Mouse (Mus musculus) spleen, adult 2 months (tissue): ENCODE data around the gene Kcnc3. TPM values are rescaled to one million over a fixed set of nuclear protein-coding genes. Genes with fewer than 3 reads are reported as not detected.

ENCODE experiments used
- DNase-seq, 2 experiments: peaks; one replicate each; pipeline versions ENCODE4 v3.0.0 to v3.0.0-alpha.2; 2012 to 2021; ENCODE audit warnings: low spot score in 2 of 2, low read depth in 1 of 2
- H3K27ac ChIP-seq: fragments of 200-500 bp; 2 replicates; pipeline ENCODE4 v1.5.1; 2012; ENCODE audit warnings: low read length, inconsistent platforms; ENCODE audit not compliant: insufficient read depth
- H3K27me3 ChIP-seq: fragments of 200-500 bp; 2 replicates; pipeline ENCODE4 v1.6.1; 2012; ENCODE audit warnings: mild to moderate bottlenecking, moderate library complexity, low read length, inconsistent platforms; ENCODE audit not compliant: control insufficient read depth, insufficient read depth
- H3K36me3 ChIP-seq: fragments of 200-500 bp; 2 replicates; pipeline ENCODE4 v1.6.1; 2012; ENCODE audit warnings: mild to moderate bottlenecking, low read length, inconsistent platforms; ENCODE audit not compliant: control insufficient read depth, insufficient read depth
- H3K4me1 ChIP-seq: fragments of 200-500 bp; 2 replicates; pipeline ENCODE4 v1.6.1; 2011; ENCODE audit warnings: inconsistent platforms; ENCODE audit not compliant: control insufficient read depth, insufficient read depth, insufficient read length
- H3K4me3 ChIP-seq: fragments of 200-500 bp; 2 replicates; pipeline ENCODE4 v1.5.1; 2011; ENCODE audit warnings: mild to moderate bottlenecking, inconsistent platforms; ENCODE audit not compliant: insufficient read depth, insufficient read length; ENCODE audit errors: extremely low read depth
- CTCF ChIP-seq: fragments of 200-500 bp; IDR thresholded peaks from 2 replicates; pipeline ENCODE4 v1.5.1; 2011; ENCODE audit warnings: mild to moderate bottlenecking, inconsistent platforms; ENCODE audit not compliant: insufficient read depth, insufficient read length, insufficient replicate concordance; ENCODE audit errors: extremely low read depth
- POLR2A ChIP-seq: fragments of 200-500 bp; IDR thresholded peaks from 2 replicates; pipeline ENCODE4 v1.6.1; 2011; ENCODE audit warnings: low read depth, low read length, inconsistent platforms
- WGBS: fragments of 180-500 bp; shearing (Covaris S2); methylation state at CpG from one replicate; pipeline ENCODE4 v1.1.7; 2018; 5-methylcytosine and 5-hydroxymethylcytosine counted together
- polyA plus RNA-seq: library from polyadenylated mRNA; depleted of rRNA; stranded (reverse); fragments of >200 nt; gene quantifications from 2 replicates; pipeline ENCODE4 v1.2.3, GENCODE M21; 2012

Kcnc3 gene
- polyA plus RNA-seq, 1 experiment, result 3.5 TPM

DNA sequence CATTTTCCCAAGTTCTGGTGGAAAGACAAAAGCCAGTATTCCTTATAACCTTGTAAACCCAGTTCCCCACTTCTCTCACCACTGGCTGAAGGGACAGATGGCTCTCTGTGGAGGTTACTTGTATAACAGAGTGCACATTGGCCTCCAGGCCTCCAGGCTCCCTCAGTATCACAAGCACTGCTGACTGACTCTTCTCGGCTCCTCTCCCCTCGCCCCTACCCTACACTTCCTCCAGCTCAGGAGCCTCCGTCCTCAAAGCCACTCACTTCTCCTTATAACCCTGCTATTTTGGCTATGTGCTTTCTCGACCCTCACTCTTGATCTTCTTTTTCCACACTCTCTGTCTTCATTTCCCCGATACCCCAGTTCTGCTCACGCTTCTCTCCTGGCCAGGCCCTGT lies 25.1 kb upstream of the Kcnc3 start:
- DNase-seq, result no peak
- H3K27ac ChIP-seq, result no peak overlapping the region
- H3K4me3 ChIP-seq, result no peak overlapping the region
- H3K27me3 ChIP-seq, result no peaks in the 10 kb centered on the region
- TF ChIP-seq CTCF, result no peak
- no peak for TF ChIP-seq POLR2A
- H3K4me1 ChIP-seq, result peaks cover 4% of the 10 kb centered on the region; the same call in 1 of the 2 replicates
- H3K36me3 ChIP-seq, result no peaks in the 10 kb centered on the region
- 49% methylated on average over 6 of the region's 6 CpGs for WGBS

- Histone ChIP-seq H3K27me3 (no peaks in the 10 kb centered on the region), H3K36me3 (no peaks in the 10 kb centered on the region), H3K27ac (no peak overlapping the region), H3K4me3 (no peak overlapping the region), H3K4me1 (peaks cover 18% of the 10 kb centered on the region; the same call in 1 of the 2 replicates)
- WGBS, result 80% methylated on average over 9 of the region's 9 CpGs
- no peak for DNase-seq
- TF ChIP-seq CTCF (no peak), POLR2A (no peak)
Observed at GRCm38 (mm10) chr7:44568803-44569202, 21.7 kb upstream of the Kcnc3 start.

GRCm38 (mm10) chr7:44570989-44571388 lies 19.5 kb upstream of the Kcnc3 start:
- H3K27ac ChIP-seq, result peak overlapping the region; percentile 93
- peak in 1 of 2 experiments; percentile 35 for DNase-seq
- no peaks in the 10 kb centered on the region for H3K36me3 ChIP-seq
- TF ChIP-seq POLR2A, result no peak
- TF ChIP-seq CTCF, result no peak
- WGBS, result 22% methylated on average over 6 of the region's 6 CpGs
- no peaks in the 10 kb centered on the region for H3K27me3 ChIP-seq
- H3K4me1 ChIP-seq, result peaks cover 18% of the 10 kb centered on the region; the same call in 1 of the 2 replicates
- no peak overlapping the region for H3K4me3 ChIP-seq

DNA sequence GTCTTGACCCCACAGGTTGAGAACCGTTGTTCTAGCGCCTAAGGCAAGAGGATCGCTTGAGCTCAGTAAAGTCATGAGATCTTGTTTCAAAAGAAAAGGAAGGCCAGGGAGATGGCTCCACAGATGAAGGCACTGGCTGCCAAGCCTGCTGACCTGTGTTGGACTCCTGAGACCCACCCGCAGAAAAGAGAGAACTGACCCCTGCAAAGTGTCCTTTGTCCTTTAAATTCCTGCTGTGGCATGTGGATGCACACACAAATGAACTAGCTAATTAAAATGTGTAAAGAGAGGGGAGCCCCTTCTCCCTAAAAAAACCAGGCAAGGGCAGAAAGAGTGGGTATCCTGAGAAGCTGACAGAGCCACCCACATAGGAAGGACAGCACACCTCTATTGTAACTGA lies 18.7 kb upstream of the Kcnc3 start:
- H3K4me1 ChIP-seq, result peaks cover 18% of the 10 kb centered on the region; the same call in 1 of the 2 replicates
- DNase-seq, result no peak
- WGBS, result 60% methylated on average over 4 of the region's 4 CpGs
- TF ChIP-seq POLR2A, result no peak; the same call in 1 of the 2 replicates
- no peak for TF ChIP-seq CTCF
- H3K27ac ChIP-seq, result peak overlapping the region; percentile 93
- H3K36me3 ChIP-seq, result peaks cover 2% of the 10 kb centered on the region; the same call in 1 of the 2 replicates
- H3K4me3 ChIP-seq, result no peak overlapping the region
- H3K27me3 ChIP-seq, result no peaks in the 10 kb centered on the region

- WGBS, result 13% methylated on average over 7 of the region's 7 CpGs
- Histone ChIP-seq H3K27ac (peak within 1 kb of the TSS; percentile 93), H3K4me1 (peaks cover 18% of the 10 kb centered on the region; the same call in 1 of the 2 replicates), H3K4me3 (peak within 1 kb of the TSS; percentile 58), H3K36me3 (peaks cover 2% of the 10 kb centered on the region; the same call in 1 of the 2 replicates), H3K27me3 (no peaks in the 10 kb centered on the region)
- TF ChIP-seq CTCF (no peak), POLR2A (peak; percentile 95)
- DNase-seq, result peak; percentile 86 to 90
Observed at GRCm38 (mm10) chr7:44572213-44572701, 18.2 kb upstream of the Kcnc3 start, which contains the start of gene Napsa. Gene Napsa (plus strand): TSS chr7:44572380.

DNA sequence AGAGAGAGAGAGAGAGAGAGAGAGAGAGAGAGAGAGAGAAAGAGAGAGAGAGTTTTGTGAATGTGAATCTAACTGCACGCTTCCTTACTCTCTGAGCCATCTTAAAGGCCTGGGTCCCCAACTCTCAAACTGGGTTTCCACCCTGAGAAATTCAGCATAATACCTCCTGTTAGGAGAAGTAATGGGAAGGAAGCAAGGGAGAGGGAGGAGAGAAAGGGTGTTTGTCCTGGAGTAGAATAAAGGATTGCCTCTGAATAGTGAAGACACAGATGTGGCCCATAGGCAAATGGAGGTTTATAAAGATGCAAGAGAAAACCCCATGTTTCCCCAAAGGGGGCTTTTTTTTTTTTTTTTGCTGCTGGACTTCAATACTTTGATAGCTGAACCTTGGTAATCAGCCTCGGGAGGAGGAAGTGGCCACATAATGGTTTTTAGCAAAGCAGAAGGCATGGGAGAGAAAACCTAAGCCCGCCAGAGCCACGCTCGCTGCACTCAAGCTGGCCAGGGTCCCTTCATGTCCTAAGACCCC lies 17.4 kb upstream of the Kcnc3 start:
- TF ChIP-seq CTCF (no peak), POLR2A (no peak)
- Histone ChIP-seq H3K27ac (peak overlapping the region; percentile 93), H3K27me3 (no peaks in the 10 kb centered on the region), H3K4me1 (peaks cover 18% of the 10 kb centered on the region; the same call in 1 of the 2 replicates), H3K4me3 (peak overlapping the region; percentile 58), H3K36me3 (peaks cover 4% of the 10 kb centered on the region; the same call in 1 of the 2 replicates)
- 29% methylated on average over 5 of the region's 5 CpGs for WGBS
- no peak for DNase-seq

DNA sequence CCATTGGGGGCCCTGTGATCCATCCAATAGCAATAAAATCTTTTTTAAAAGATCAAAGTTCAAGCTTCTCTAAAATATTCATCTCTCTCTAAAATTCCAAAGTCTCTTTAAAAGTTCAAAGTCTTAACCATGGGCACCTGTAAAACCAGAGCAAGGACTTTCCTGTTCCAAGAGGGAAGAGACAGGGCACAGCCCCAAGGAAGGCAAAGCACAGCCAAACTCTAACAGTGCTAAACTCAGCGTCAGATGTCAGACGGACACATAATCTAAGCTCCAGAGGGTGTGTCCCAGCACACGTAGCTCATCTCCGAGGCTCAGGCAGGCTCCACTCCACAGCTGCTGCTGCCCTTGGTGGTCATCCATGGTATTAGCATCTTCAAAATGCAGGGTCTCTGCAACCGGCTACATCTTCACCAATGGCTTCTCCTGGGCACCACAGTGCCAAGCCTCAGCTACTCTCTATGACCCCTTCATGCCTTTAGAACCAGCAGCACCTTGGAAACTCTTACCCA lies 14.1 kb upstream of the Kcnc3 start:
- no peak overlapping the region for H3K4me3 ChIP-seq
- peaks cover 5% of the 10 kb centered on the region; the same call in 1 of the 2 replicates for H3K4me1 ChIP-seq
- peaks cover 13% of the 10 kb centered on the region; the same call in 1 of the 2 replicates for H3K36me3 ChIP-seq
- WGBS, result 81% methylated on average over 5 of the region's 5 CpGs
- no peak overlapping the region for H3K27ac ChIP-seq
- no peak for DNase-seq
- TF ChIP-seq POLR2A, result no peak
- no peak for TF ChIP-seq CTCF
- H3K27me3 ChIP-seq, result no peaks in the 10 kb centered on the region
